Mouse (Mus musculus): Measurements from ENCODE around the gene Serpina3k. TPM values are rescaled to one million over a fixed set of nuclear protein-coding genes. Genes with fewer than 3 reads are reported as not detected.

Serpina3k gene
- polyA plus RNA-seq (2012; rRNA removed) = 1.1 TPM in 1 of 2 replicates, not detected in the other

DNA sequence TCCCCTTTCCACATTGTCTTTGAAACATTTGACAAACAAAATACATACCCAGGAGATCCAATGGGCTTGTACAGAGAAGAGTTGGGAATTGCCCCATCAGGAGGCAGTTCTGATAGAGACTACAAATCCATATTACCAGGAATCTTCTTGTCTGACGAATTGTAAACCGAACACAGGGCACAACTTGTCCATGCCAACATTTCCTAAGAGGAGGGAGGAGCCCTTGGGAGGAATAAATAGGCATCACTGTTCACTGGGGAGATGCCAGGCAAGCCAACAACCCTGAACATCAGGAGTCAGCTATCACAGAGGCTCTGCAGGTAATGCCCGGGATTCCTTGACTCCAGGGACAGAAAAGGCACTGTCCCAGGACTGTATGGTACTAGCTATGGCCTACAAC lies at the start of gene Serpina3k, which contains the start of gene Serpina3m:
Gene Serpina3k (plus strand): TSS at position 261 of the 400 bp plus-strand sequence.
Gene Serpina3m (plus strand): TSS at position 261 of the 400 bp plus-strand sequence.

DNA sequence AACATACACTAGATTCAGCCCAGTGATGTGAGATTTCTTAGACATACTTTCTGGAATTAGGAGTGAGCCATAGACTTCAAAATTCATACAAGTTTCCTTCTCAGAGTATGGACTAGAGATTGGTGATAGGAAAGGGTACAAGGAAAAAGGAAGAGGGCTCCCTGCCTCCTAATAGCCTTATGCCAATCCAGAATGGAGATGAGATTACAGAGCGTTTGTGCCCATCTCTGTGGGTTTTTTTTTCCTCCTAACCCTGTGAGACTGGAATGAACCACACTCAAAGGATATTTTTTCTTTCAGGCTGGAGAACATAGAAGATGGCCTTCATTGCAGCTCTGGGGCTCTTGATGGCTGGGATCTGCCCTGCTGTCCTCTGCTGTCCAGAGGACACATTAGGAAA lies 24.0 kb upstream of the Serpina3k start, which contains the start of gene Serpina3j:
Gene Serpina3j (plus strand): TSS at position 301 of the 400 bp plus-strand sequence.

Other genes with a start within 250 kb of the Serpina3k start
- not detected in 2 replicates for gene Serpina5, start 237.4 kb upstream of the Serpina3k start, polyA plus RNA-seq (2012; rRNA removed)
- not detected in 2 replicates for gene Serpina3a, start 225.8 kb upstream of the Serpina3k start, polyA plus RNA-seq (2012; rRNA removed)
- not detected in 2 replicates for gene Serpina3b, start 210.5 kb upstream of the Serpina3k start, polyA plus RNA-seq (2012; rRNA removed)
- gene Serpina3c, start 184.6 kb upstream of the Serpina3k start, polyA plus RNA-seq (2012; rRNA removed) = 0.60 TPM in 1 of 2 replicates, not detected in the other
- gene Serpina3f, start 123.9 kb upstream of the Serpina3k start, polyA plus RNA-seq (2012; rRNA removed) = 0.12 and 0.19 TPM in 2 replicates
- gene Serpina3g, start 102.2 kb upstream of the Serpina3k start, polyA plus RNA-seq (2012; rRNA removed) = 2.0 and 3.6 TPM in 2 replicates
- 0.12 and 0.47 TPM in 2 replicates for gene Serpina3i, start 75.4 kb upstream of the Serpina3k start, polyA plus RNA-seq (2012; rRNA removed)
- not detected in 2 replicates for gene Serpina3j, start 23.9 kb upstream of the Serpina3k start, polyA plus RNA-seq (2012; rRNA removed)
- gene Serpina3m, start within 50 bp of the Serpina3k start, polyA plus RNA-seq (2012; rRNA removed) = 0.05 and 5.7 TPM in 2 replicates
- gene Serpina3n, start 68.2 kb downstream of the Serpina3k start, polyA plus RNA-seq (2012; rRNA removed) = 3.4 and 74.3 TPM in 2 replicates
- gene Gsc, start 134.8 kb downstream of the Serpina3k start, polyA plus RNA-seq (2012; rRNA removed) = 0.23 and 0.83 TPM in 2 replicates